Mouse (Mus musculus) lung, adult 18-20 months (tissue): Measurements from ENCODE around the gene Prrc2c.
A peak's percentile ranks its signal among the peaks of the same experiment; 100 is the strongest.
"Not testable (repeated sequence)": the region's sequence is repeated elsewhere in the genome, so short reads cannot be mapped to it uniquely, and the experiment has no call there.

ENCODE experiments used
- DNase-seq, 2 experiments: peaks; one replicate each; pipeline ENCODE4 v3.0.0; 2022; ENCODE audit warnings: mixed read lengths in 2 of 2

Gene Prrc2c

GRCm38 (mm10) chr1:162665486-162666174 is 74.7 kb downstream of the Prrc2c start:
- no peak for DNase-seq

GRCm38 (mm10) chr1:162664826-162665475 is 75.4 kb downstream of the Prrc2c start:
- DNase-seq, result peak; percentile 65 to 73

GRCm38 (mm10) chr1:162660276-162660860 is 80.0 kb downstream of the Prrc2c start:
- no peak for DNase-seq

- DNase-seq, result no peak
These were observed 82.2 kb downstream of the Prrc2c start, which contains the start of gene Myocos for GRCm38 (mm10) chr1:162658119-162658518. Myocos (minus strand) TSS chr1:162658219.

GRCm38 (mm10) chr1:162648416-162648815 is 91.9 kb downstream of the Prrc2c start:
- DNase-seq, result no peak

- DNase-seq, result peak in 1 of 2 experiments; percentile 22
These were observed 94.2 kb downstream of the Prrc2c start for GRCm38 (mm10) chr1:162646083-162646686.

GRCm38 (mm10) chr1:162643752-162644151 is 96.6 kb downstream of the Prrc2c start:
- peak; percentile 80 to 86 for DNase-seq

GRCm38 (mm10) chr1:162642591-162642990 is 97.8 kb downstream of the Prrc2c start:
- DNase-seq, result no peak

- no peak for DNase-seq
These were observed 100.5 kb downstream of the Prrc2c start for GRCm38 (mm10) chr1:162639861-162640260.

GRCm38 (mm10) chr1:162639051-162639750 is 101.2 kb downstream of the Prrc2c start, which contains the start of gene Myoc:
Myoc (plus strand) TSS chr1:162639155.
- no peak for DNase-seq

- no peak for DNase-seq
These were observed 101.8 kb downstream of the Prrc2c start for GRCm38 (mm10) chr1:162638535-162638934.

GRCm38 (mm10) chr1:162636516-162636915 is 103.8 kb downstream of the Prrc2c start:
- DNase-seq, result no peak

GRCm38 (mm10) chr1:162635291-162635931 is 104.9 kb downstream of the Prrc2c start:
- DNase-seq, result peak in 1 of 2 experiments; percentile 15

- not testable (repeated sequence) for DNase-seq
These were observed 112.0 kb downstream of the Prrc2c start for GRCm38 (mm10) chr1:162628326-162628725.

- DNase-seq, result not testable (repeated sequence)
These were observed 112.5 kb downstream of the Prrc2c start for GRCm38 (mm10) chr1:162627821-162628220.

GRCm38 (mm10) chr1:162625229-162625628 is 115.1 kb downstream of the Prrc2c start:
- DNase-seq, result peak in 1 of 2 experiments; percentile 14

GRCm38 (mm10) chr1:162623895-162624294 is 116.5 kb downstream of the Prrc2c start:
- no peak for DNase-seq
